Mouse (Mus musculus) G1E (cell line): Measurements from ENCODE around the gene Cct3.

Experiments used
- CTCF ChIP-seq: IDR thresholded peaks from 2 replicates; pipeline ENCODE4 v1.5.1; 2012; ENCODE audit warnings: low read depth, low read length, inconsistent platforms, mixed read lengths
- GATA1 ChIP-seq: IDR thresholded peaks from 2 replicates; pipeline ENCODE4 v1.6.1; 2012; ENCODE audit warnings: borderline replicate concordance, low read length, inconsistent platforms, mixed read lengths
- TAL1 ChIP-seq: conservative IDR thresholded peaks from 2 replicates; pipeline ENCODE4 v1.6.1; 2012; ENCODE audit warnings: low read depth, low read length, inconsistent platforms, mixed read lengths

DNA sequence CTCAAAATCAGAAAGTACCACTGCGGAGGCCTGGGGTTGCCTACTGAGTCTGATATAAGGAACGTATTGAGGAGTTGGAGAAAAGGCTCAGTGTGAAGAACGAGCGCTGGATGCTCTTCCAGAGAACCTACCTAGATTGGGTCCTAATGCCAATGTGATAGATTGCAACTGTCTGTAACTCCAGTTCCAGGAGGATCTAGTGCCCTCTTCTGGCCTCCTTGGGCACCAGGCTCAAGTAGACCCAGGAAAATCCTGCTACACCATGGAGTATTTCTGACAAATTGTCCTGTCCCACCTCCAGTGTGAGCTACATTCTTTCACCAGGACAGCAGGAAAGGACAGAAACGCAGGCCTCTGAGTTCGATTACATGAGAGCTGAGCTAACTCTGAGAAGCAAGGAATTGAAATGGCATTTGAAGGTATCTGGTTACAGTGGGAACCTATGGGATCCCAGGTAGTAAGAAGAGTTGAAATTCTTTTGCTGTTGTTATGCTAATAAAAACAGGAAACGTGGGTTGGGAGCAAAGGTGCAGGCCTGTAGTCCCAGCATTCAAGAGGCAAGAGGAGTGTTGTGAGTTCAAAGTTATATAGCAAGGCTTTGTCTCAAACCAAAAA lies 20.3 kb upstream of the Cct3 start:
- TF ChIP-seq CTCF, result no peak
- no peak for TF ChIP-seq TAL1
- TF ChIP-seq GATA1, result no peak
